Mouse (Mus musculus): ENCODE data around the gene Mapkap1.
"Not testable (repeated sequence)": the region's sequence is repeated elsewhere in the genome, so short reads cannot be mapped to it uniquely, and the experiment has no call there.

Gene Mapkap1

GRCm38 (mm10) chr2:34432887-34433286, 26.3 kb downstream of the Mapkap1 start:
- not testable (repeated sequence) for DNase-seq

DNA sequence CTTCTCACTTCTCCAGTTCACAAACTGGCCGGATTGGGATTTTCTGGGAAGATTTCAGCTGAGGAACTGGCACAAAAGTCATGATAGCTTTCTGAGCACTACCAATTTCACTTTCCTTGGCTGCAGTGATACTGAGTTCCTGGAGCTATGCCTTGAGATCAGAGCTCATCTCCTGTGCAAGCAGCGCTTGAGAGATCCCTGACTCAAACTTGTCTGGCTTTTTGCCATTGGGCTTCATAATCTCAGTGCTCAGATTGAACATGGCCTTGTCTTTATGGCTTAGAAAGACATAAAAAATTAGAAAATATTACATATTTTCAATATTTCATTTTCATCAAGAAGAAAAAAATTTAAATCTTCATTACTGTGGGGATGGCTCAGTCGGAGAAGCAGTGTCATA, 29.8 kb downstream of the Mapkap1 start:
- no peak for DNase-seq

DNA sequence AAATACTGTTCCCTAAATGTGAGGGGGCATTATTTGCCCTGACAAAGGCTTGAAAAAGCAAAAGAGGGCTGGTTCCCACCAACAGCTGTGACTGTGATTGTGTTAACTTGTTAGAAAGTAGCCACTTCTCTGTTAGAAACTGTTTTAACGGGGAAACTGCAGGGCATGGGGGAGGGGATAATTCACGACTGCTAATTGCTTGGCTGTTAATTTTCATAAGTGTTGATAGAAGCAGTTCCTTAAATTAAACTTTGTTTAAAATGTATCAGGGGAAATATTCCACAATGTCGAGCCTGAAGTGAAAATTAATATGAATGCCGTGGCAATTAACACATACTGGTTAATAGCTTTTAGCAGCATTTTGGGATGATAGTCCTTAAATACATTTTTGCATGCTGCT, 42.2 kb downstream of the Mapkap1 start:
- no peak for DNase-seq

GRCm38 (mm10) chr2:34462490-34462889, 55.9 kb downstream of the Mapkap1 start:
- DNase-seq: no peak

- DNase-seq: peak; percentile 24
Measured at GRCm38 (mm10) chr2:34468559-34469141, 62.1 kb downstream of the Mapkap1 start.

GRCm38 (mm10) chr2:34469324-34469723, 62.8 kb downstream of the Mapkap1 start:
- no peak for DNase-seq

DNA sequence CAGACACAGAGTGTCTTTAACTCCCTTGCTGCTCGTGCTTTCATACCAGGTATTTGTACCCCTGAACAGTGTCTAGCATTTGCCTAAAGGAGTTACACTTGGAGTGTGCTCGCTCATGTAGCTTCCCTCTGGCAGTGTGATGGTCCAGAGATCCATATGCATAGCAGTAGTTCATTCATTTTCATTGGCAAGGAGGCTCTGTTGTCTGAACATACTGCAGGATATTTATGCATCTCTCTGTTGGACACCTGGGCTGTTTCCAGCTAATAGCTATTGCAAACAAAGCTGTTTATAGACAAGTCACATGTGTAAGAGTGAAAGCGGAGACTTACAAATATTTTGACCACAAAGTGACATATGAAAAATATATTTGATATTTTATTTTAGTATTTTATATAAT, 67.2 kb downstream of the Mapkap1 start:
- DNase-seq: no peak

DNA sequence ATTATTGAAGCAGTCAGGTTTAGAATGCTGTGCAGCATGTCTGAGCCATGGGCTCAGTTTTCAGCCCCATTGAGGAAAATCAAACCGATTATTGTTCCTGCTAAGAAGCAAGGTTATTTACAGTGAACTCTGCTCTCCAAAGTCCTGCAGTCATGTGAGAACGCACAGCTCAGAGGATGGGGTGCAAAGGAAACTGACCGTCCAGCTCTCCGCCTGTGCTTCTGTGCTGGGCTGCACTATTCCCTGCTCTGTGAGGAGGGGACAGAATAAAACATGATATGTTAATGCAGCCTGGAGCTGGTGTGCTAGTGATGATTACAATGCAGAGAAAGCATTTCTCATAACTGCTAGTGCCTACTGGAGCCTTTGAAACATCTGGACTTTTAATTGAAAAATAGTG, 74.8 kb downstream of the Mapkap1 start:
- DNase-seq: no peak

- no peak for DNase-seq
Measured at GRCm38 (mm10) chr2:34482102-34482501, 75.5 kb downstream of the Mapkap1 start.

DNA sequence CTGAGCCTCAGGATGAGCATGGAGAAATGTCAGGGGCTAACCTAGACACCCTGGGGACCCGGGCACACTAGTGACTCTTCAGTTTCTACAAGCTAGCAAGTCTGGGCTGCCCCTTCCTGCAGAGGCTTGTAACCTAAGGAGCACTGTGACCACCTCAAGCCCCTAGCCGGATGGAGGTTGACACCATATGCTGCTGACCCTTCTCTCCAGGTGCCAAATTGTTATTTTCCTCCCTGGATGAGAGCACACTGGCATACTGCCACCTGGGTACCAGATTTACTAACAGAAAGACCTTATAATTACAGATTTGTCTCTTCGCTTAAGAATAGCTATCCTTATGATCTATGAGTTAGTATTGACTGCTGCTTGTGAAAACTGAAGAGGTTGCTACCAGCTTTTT, 76.0 kb downstream of the Mapkap1 start:
- no peak for DNase-seq

GRCm38 (mm10) chr2:34487281-34487680, 80.7 kb downstream of the Mapkap1 start:
- DNase-seq: no peak

DNA sequence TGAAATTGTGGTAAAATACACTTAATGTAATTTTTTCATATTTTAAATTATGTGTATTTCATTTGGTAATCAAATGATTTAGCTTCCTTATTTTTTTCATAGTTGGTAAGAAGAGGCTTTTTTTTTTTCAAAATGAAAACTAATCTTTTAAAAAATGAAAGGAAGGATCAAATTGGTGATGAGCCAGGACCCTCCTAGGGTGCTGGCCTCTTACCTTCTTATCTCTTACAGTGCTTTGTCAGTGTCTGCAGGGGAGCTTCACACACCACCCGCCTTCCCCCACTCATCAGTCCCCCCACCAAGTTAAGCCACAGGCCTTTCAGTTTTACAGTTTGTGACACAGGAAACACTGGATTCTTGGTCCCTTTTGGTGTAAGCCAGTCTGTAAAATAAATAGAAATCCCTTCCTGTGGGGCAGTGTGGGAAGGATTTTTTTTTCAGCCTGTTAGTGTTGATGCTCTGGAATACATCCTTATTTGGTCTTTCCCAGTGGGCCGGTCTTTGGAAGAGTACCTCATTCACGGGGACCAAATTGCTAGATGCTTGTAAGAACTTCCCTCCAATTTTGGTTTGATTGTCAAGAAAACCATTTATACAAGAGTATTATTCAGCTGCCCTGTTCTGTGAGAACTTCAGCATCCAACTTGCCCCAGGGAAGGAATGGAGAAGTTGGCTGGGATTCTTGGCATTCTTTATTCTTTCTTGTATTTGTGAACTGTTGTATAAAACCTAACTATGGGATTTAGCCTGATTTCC, 97.6 kb downstream of the Mapkap1 start:
- DNase-seq: no peak

- DNase-seq: not testable (repeated sequence)
Measured at GRCm38 (mm10) chr2:34506162-34506561, 99.6 kb downstream of the Mapkap1 start.

GRCm38 (mm10) chr2:34509856-34510255, 103.3 kb downstream of the Mapkap1 start:
- no peak for DNase-seq

DNA sequence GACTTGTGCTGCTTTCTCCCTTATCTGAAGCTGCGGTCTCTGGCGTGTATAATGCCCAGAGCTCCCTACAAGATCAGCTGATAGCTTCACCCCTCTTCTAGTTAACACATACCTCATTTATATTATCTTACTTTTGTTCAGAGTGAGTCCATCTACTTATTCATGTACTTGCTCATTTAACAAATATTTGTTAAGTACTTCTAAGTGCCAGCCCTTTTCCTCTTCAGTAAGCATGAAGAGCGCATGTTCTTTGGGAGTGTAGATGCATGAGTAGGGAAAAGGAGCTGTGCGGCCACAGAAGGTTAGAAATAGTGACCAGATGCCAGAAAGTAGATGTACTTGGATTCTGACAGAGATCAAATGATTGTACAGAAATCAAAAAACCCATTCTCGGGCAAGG, 108.7 kb downstream of the Mapkap1 start:
- DNase-seq: no peak

DNA sequence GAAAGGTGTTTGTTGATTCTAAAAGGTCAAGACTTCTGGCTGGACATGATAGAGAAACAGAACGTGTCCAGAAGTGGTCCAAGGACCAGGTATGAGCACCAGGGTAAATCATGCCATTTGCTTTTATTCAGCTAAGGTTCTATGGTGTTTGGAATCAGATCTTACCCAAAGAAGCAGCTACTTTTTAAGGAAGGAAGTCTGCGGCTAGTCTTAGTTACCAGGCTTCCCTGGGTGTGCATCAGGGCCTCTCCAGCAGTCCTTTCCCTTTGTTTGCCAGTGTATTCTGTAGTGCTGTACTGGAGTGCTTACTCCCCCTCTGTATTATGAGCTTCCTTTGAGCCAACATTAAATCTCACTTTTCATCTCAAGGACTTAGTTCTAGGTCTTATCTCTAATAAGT, 111.5 kb downstream of the Mapkap1 start:
- DNase-seq: no peak

- no peak for DNase-seq
Measured at GRCm38 (mm10) chr2:34518526-34518925, 112.0 kb downstream of the Mapkap1 start.

DNA sequence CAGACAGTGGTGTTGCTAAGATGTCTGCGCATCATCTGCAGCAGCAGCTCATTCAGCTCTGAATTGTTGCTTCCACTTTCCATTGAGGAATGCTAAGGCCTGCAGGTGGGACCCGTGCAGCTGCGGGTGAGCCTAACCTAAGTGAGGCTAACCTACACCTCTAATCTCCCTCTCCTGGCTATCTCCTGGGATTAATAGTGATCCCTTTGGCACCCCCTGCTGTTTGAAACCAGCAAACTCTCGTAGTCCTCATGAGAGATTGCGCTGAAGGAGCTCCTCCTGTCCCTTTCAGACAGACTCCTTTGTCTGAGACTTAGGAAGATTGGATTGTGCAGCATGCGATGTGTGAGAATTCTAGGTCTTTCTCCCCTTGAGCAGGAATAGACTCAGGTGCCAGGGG, 113.0 kb downstream of the Mapkap1 start:
- peak; percentile 77 for DNase-seq

DNA sequence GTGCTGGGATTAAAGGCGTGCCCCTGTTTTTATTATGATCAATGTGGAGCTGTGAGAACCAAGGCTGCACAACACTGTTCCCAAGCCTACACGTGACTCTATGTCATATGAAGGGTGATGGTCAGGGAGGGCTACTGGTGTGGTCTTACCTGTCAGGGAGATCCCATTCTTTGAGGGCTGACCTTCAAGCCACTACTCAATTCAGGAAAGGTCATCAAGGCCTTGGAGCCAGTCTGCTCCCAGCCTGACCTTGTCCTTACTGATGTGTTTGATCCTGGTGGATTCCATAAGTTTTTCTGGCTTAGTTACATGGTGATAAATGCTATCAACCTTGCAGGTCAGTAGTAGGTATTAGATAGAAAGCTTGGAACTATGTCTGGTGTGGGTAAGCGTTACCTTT, 114.8 kb downstream of the Mapkap1 start:
- no peak for DNase-seq

GRCm38 (mm10) chr2:34526527-34527371, 120.2 kb downstream of the Mapkap1 start:
- DNase-seq: no peak

DNA sequence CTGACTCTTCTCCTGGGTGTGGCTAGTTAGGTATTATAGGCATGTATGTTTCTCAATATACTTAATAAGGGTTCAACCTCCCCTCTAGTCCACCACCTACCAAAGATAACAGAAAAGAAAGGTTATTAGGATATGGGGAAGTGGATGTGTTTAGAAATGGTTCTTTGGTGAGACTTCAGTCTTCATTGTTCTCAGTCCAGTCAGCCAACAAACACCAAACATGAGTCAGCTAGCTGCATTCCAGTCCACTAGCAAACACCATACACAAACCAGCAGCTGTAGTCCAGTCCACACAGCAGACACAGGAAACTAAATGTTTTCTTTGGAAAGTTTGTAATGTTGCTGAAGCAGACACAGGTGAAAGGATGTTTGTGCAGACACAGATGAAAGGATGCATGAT, 121.9 kb downstream of the Mapkap1 start:
- DNase-seq: no peak

- no peak for DNase-seq
Measured at GRCm38 (mm10) chr2:34530042-34530441, 123.5 kb downstream of the Mapkap1 start.

DNA sequence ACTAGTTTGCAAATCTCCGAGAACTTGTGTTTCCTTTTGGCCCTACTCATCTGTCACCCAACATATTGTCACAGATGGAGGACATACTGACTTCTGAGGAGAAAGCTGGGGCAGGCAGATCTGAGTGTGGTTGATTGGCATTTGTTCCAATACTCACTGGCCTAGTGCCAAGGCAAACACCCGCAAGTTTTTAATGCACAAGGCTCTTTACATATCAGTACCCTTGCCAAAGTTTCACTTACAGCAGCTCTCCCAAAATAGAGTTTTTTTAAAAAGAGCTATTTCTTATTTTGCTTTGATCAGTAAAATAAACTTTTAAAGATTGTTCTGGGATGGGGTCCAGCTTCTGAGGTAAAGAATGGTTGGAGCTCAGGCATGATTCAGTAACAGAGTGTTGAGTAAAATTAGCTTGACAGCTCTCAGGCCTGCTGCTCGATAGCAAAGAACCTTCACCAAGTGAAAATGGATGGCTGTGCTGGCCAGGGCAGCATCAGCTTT, 125.3 kb downstream of the Mapkap1 start:
- DNase-seq: no peak

- no peak for DNase-seq
Measured at GRCm38 (mm10) chr2:34532394-34532793, 125.8 kb downstream of the Mapkap1 start.

Data from kidney, postnatal 10 days (tissue).